Mouse (Mus musculus) urinary bladder, postnatal 14 days (tissue): ENCODE results near the gene Tnnt3.

ENCODE experiments used
- DNase-seq: peaks from one replicate; pipeline ENCODE4 v3.0.0; 2021; ENCODE audit warnings: low spot score

The Tnnt3 gene

DNA sequence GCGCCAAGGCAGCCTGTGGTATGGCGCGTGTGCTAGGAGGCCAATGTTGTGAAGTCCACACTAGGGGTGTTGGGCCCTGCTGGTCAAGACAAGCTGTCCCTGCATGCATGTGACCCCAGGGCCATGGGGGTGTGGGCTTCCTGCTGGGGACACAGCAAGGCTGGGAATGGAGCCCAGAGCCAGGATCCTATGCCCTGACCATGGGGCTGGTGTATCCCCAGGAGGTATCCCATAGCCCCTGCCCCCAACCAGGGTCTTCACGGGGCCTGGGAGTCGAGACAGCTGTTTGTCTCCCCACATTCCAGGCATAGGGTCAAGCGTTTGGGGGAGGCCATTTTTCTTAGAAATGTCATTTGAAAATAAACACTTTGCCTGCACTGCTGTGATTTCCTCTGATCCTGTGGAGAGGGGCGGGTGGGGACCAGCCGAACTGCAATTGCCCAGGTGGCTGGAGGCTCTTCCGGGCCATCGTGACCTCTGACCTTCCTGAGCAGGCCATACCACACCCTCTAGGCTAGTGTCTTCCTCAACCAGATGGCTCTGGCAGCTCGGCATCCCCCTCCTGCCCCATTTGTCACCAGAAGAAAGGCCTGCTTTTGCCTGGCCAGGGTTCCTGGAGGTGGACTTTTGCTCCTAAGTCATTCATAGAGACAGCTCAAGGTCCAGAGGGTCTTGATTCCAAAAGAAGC is 66.5 kb downstream of the Tnnt3 start:
- DNase-seq, result no peak
